Mouse (Mus musculus): ENCODE results near the gene Bak1.

GRCm38 (mm10) chr17:26999996-27000395 is 28.8 kb downstream of the Bak1 start:
- TF ChIP-seq CTCF (IDR thresholded peaks at IDR 0.05; ENCODE audit: control insufficient read depth, insufficient read depth, low read length), result no peak
- no peak for TF ChIP-seq POLR2A (IDR thresholded peaks at IDR 0.05; ENCODE audit: borderline replicate concordance, control insufficient read depth, low read depth, low read length)
